Mouse (Mus musculus): ENCODE data around the gene Hoxb1. TPM values are rescaled to one million over a fixed set of nuclear protein-coding genes. Genes with fewer than 3 reads are reported as not detected.

The Hoxb1 gene
- polyA plus RNA-seq, 1 experiment from 2014 or later = 0.30 TPM

- peak overlapping the region; percentile 83 for H3K4me2 ChIP-seq
- H3K9ac ChIP-seq = peak overlapping the region; percentile 99
- ATAC-seq (ENCODE audit: low FRiP score) = no peak
- H3K27me3 ChIP-seq = peaks cover 95% of the 10 kb centered on the region
- H3K27ac ChIP-seq = peak overlapping the region; percentile 100
- no peaks in the 10 kb centered on the region for H3K9me3 ChIP-seq
- 1% methylated on average over 5 of the region's 5 CpGs for WGBS
- H3K4me3 ChIP-seq = peak overlapping the region; percentile 57
- peaks cover 10% of the 10 kb centered on the region; the same call in 1 of the 2 replicates for H3K4me1 ChIP-seq (replicated peaks)
- no peaks in the 10 kb centered on the region for H3K36me3 ChIP-seq
Observed at GRCm38 (mm10) chr11:96324125-96324524, 41.4 kb upstream of the Hoxb1 start.

GRCm38 (mm10) chr11:96324965-96325364 is 40.6 kb upstream of the Hoxb1 start:
- Histone ChIP-seq H3K27me3 (peaks cover 95% of the 10 kb centered on the region), H3K9ac (peak overlapping the region; percentile 99), H3K27ac (peak overlapping the region; percentile 100)

GRCm38 (mm10) chr11:96325747-96326212 is 39.8 kb upstream of the Hoxb1 start:
- Histone ChIP-seq H3K4me2 (peak overlapping the region; percentile 83), H3K4me1 (replicated peaks) (peaks cover 16% of the 10 kb centered on the region), H3K9ac (peak overlapping the region; percentile 99), H3K27me3 (peaks cover 97% of the 10 kb centered on the region), H3K27ac (peak overlapping the region; percentile 100), H3K36me3 (no peaks in the 10 kb centered on the region), H3K9me3 (no peaks in the 10 kb centered on the region), H3K4me3 (peak overlapping the region; percentile 57)
- ATAC-seq (ENCODE audit: low FRiP score) = no peak
- WGBS = under 1% methylated on average over 22 of the region's 22 CpGs

More at GRCm38 (mm10) chr11:96324965-96325364, 40.6 kb upstream of the Hoxb1 start:
- Histone ChIP-seq H3K4me3 (peak overlapping the region; percentile 57), H3K4me1 (replicated peaks) (peaks cover 11% of the 10 kb centered on the region; the same call in 1 of the 2 replicates), H3K4me2 (peak overlapping the region; percentile 83), H3K36me3 (no peaks in the 10 kb centered on the region), H3K9me3 (no peaks in the 10 kb centered on the region)
- 2% methylated on average over 8 of the region's 8 CpGs for WGBS
- ATAC-seq (ENCODE audit: low FRiP score) = no peak

GRCm38 (mm10) chr11:96326705-96327104 is 38.8 kb upstream of the Hoxb1 start:
- peak overlapping the region; percentile 83 for H3K4me2 ChIP-seq
- H3K27me3 ChIP-seq = peaks cover 97% of the 10 kb centered on the region
- H3K9ac ChIP-seq = peak overlapping the region; percentile 99

GRCm38 (mm10) chr11:96327122-96327521 is 38.4 kb upstream of the Hoxb1 start:
- H3K27me3 ChIP-seq = peaks cover 97% of the 10 kb centered on the region
- peak overlapping the region; percentile 57 for H3K4me3 ChIP-seq
- peak overlapping the region; percentile 99 for H3K9ac ChIP-seq
- H3K36me3 ChIP-seq = no peaks in the 10 kb centered on the region
- peak overlapping the region; percentile 100 for H3K27ac ChIP-seq
- H3K4me2 ChIP-seq = peak overlapping the region; percentile 83
- ATAC-seq (ENCODE audit: low FRiP score) = no peak
- WGBS = 4% methylated on average over 7 of the region's 7 CpGs
- no peaks in the 10 kb centered on the region for H3K9me3 ChIP-seq
- H3K4me1 ChIP-seq (replicated peaks) = peaks cover 23% of the 10 kb centered on the region

More at GRCm38 (mm10) chr11:96326705-96327104, 38.8 kb upstream of the Hoxb1 start:
- Histone ChIP-seq H3K36me3 (no peaks in the 10 kb centered on the region), H3K4me3 (peak overlapping the region; percentile 57), H3K9me3 (no peaks in the 10 kb centered on the region), H3K27ac (peak overlapping the region; percentile 100), H3K4me1 (replicated peaks) (peaks cover 21% of the 10 kb centered on the region)
- ATAC-seq (ENCODE audit: low FRiP score) = no peak
- under 1% methylated on average over 12 of the region's 12 CpGs for WGBS

- Histone ChIP-seq H3K9ac (peak overlapping the region; percentile 99), H3K4me2 (peak overlapping the region; percentile 83), H3K36me3 (no peaks in the 10 kb centered on the region), H3K27ac (peak overlapping the region; percentile 100), H3K27me3 (peaks cover 97% of the 10 kb centered on the region), H3K9me3 (no peaks in the 10 kb centered on the region), H3K4me1 (replicated peaks) (peaks cover 23% of the 10 kb centered on the region), H3K4me3 (peak overlapping the region; percentile 57)
- ATAC-seq (ENCODE audit: low FRiP score) = peak; percentile 62
- 3% methylated on average over 5 of the region's 5 CpGs for WGBS
Observed at GRCm38 (mm10) chr11:96327750-96328149, 37.8 kb upstream of the Hoxb1 start.

- Histone ChIP-seq H3K4me3 (peak overlapping the region; percentile 57), H3K27ac (peak overlapping the region; percentile 100)
- WGBS = 5% methylated on average over 8 of the region's 8 CpGs
Observed at GRCm38 (mm10) chr11:96328605-96329004, 36.9 kb upstream of the Hoxb1 start.

GRCm38 (mm10) chr11:96332105-96332504 is 33.4 kb upstream of the Hoxb1 start:
- peak overlapping the region; percentile 100 for H3K27ac ChIP-seq

More at GRCm38 (mm10) chr11:96328605-96329004, 36.9 kb upstream of the Hoxb1 start:
- Histone ChIP-seq H3K9me3 (no peaks in the 10 kb centered on the region), H3K9ac (peak overlapping the region; percentile 99), H3K27me3 (peaks cover 98% of the 10 kb centered on the region), H3K4me1 (replicated peaks) (peaks cover 23% of the 10 kb centered on the region), H3K36me3 (no peaks in the 10 kb centered on the region; the same call in 1 of the 2 replicates), H3K4me2 (peak overlapping the region; percentile 83)
- no peak for ATAC-seq (ENCODE audit: low FRiP score)

GRCm38 (mm10) chr11:96332618-96333032 is 32.9 kb upstream of the Hoxb1 start:
- peak overlapping the region; percentile 57 for H3K4me3 ChIP-seq
- no peaks in the 10 kb centered on the region; the same call in 1 of the 2 replicates for H3K36me3 ChIP-seq
- peaks cover 99% of the 10 kb centered on the region for H3K27me3 ChIP-seq
- H3K9ac ChIP-seq = peak overlapping the region; percentile 99
- ATAC-seq (ENCODE audit: low FRiP score) = no peak
- 1% methylated on average over 35 of the region's 35 CpGs for WGBS
- no peaks in the 10 kb centered on the region for H3K9me3 ChIP-seq
- H3K27ac ChIP-seq = peak overlapping the region; percentile 100
- peak overlapping the region; percentile 83 for H3K4me2 ChIP-seq
- H3K4me1 ChIP-seq (replicated peaks) = peaks cover 33% of the 10 kb centered on the region

More at GRCm38 (mm10) chr11:96332105-96332504, 33.4 kb upstream of the Hoxb1 start:
- no peaks in the 10 kb centered on the region for H3K9me3 ChIP-seq
- H3K9ac ChIP-seq = peak overlapping the region; percentile 99
- peaks cover 100% of the 10 kb centered on the region for H3K27me3 ChIP-seq
- no peaks in the 10 kb centered on the region; the same call in 1 of the 2 replicates for H3K36me3 ChIP-seq
- H3K4me1 ChIP-seq (replicated peaks) = peaks cover 38% of the 10 kb centered on the region
- under 1% methylated on average over 8 of the region's 8 CpGs for WGBS
- H3K4me3 ChIP-seq = peak overlapping the region; percentile 57
- no peak for ATAC-seq (ENCODE audit: low FRiP score)
- peak overlapping the region; percentile 83 for H3K4me2 ChIP-seq

- peaks cover 38% of the 10 kb centered on the region for H3K4me1 ChIP-seq (replicated peaks)
- peak overlapping the region; percentile 83 for H3K4me2 ChIP-seq
- H3K27me3 ChIP-seq = peaks cover 99% of the 10 kb centered on the region
- peak overlapping the region; percentile 100 for H3K27ac ChIP-seq
- H3K4me3 ChIP-seq = peak overlapping the region; percentile 57
- H3K36me3 ChIP-seq = no peaks in the 10 kb centered on the region; the same call in 1 of the 2 replicates
- ATAC-seq (ENCODE audit: low FRiP score) = no peak
- H3K9ac ChIP-seq = peak overlapping the region; percentile 99
- no peaks in the 10 kb centered on the region for H3K9me3 ChIP-seq
- 2% methylated on average over 17 of the region's 17 CpGs for WGBS
Observed at GRCm38 (mm10) chr11:96333241-96334001, 32.1 kb upstream of the Hoxb1 start.

- peak overlapping the region; percentile 83 for H3K4me2 ChIP-seq
- H3K36me3 ChIP-seq = no peaks in the 10 kb centered on the region; the same call in 1 of the 2 replicates
- peak overlapping the region; percentile 99 for H3K9ac ChIP-seq
- no peaks in the 10 kb centered on the region for H3K9me3 ChIP-seq
- no peak for ATAC-seq (ENCODE audit: low FRiP score)
- H3K27me3 ChIP-seq = peaks cover 99% of the 10 kb centered on the region
- H3K4me3 ChIP-seq = peak overlapping the region; percentile 57
- peak overlapping the region; percentile 100 for H3K27ac ChIP-seq
- WGBS = 8% methylated on average over 2 of the region's 2 CpGs
- H3K4me1 ChIP-seq (replicated peaks) = peaks cover 43% of the 10 kb centered on the region
Observed at GRCm38 (mm10) chr11:96334002-96334364, 31.6 kb upstream of the Hoxb1 start.

GRCm38 (mm10) chr11:96334998-96335397 is 30.6 kb upstream of the Hoxb1 start:
- Histone ChIP-seq H3K27ac (peak overlapping the region; percentile 100), H3K9ac (peak overlapping the region; percentile 99), H3K4me1 (replicated peaks) (peaks cover 51% of the 10 kb centered on the region), H3K9me3 (no peaks in the 10 kb centered on the region), H3K4me3 (peak overlapping the region; percentile 57), H3K27me3 (peaks cover 99% of the 10 kb centered on the region), H3K4me2 (peak overlapping the region; percentile 83), H3K36me3 (no peaks in the 10 kb centered on the region; the same call in 1 of the 2 replicates)
- ATAC-seq (ENCODE audit: low FRiP score) = peak; percentile 3; the same call in 1 of the 2 replicates
- 22% methylated on average over 3 of the region's 3 CpGs for WGBS
